Mouse (Mus musculus) C2C12 (cell line): ENCODE measurements around the gene Kat6b.

ENCODE experiments used
- CEBPB ChIP-seq: IDR thresholded peaks from one replicate; pipeline ENCODE4 v1.6.1; 2011; ENCODE audit warnings: low read depth, mild to moderate bottlenecking, control low read depth, moderate library complexity
- CTCF ChIP-seq: IDR thresholded peaks from one replicate; pipeline ENCODE4 v1.5.1; 2011; ENCODE audit not compliant: control insufficient read depth, insufficient read depth, insufficient read length

GRCm38 (mm10) chr14:21433415-21433814 lies 47.8 kb upstream of the Kat6b start:
- TF ChIP-seq CTCF (no peak), CEBPB (no peak)
